8 mouse cellular contexts compared by ENCODE assay signal in genomic region chr13:24988391-24988790, GRCm38 (mm10). TPM values are rescaled to one million over a fixed set of nuclear protein-coding genes. Genes with fewer than 3 reads are reported as not detected.
A peak's percentile ranks its signal among the peaks of the same experiment; 100 is the strongest.
DNase-seq lines count a peak whose midpoint lies in the region; ATAC-seq lines count a peak whose summit lies in the region.

No protein-coding gene starts in this region.

- H3K27ac ChIP-seq in forebrain, embryonic 15.5 days (replicated peaks), result no peak overlapping the region
- no peak overlapping the region for H3K27ac ChIP-seq in hindbrain, embryonic 14.5 days

- 37% methylated on average over 7 of the region's 7 CpGs for WGBS in forebrain, embryonic 15.5 days
- WGBS in hindbrain, embryonic 14.5 days, result 40% methylated on average over 7 of the region's 7 CpGs

- no peaks in the 10 kb centered on the region for H3K27me3 ChIP-seq in forebrain, embryonic 15.5 days
- H3K27me3 ChIP-seq in hindbrain, embryonic 14.5 days (ENCODE audit: control insufficient read depth, insufficient read depth, low read length), result no peaks in the 10 kb centered on the region

- intact Hi-C loops in left cerebral cortex, postnatal 10 days (cut with DNase I), result no loop called here

- ATAC-seq in forebrain, embryonic 15.5 days (replicated peaks), result peak; percentile 74
- ATAC-seq in hindbrain, embryonic 14.5 days (ENCODE audit: low FRiP score), result peak; percentile 60
- peak; percentile 82 for ATAC-seq in megakaryocyte-erythroid progenitor cell, adult 5-6 weeks (replicated peaks; ENCODE audit: low FRiP score, low TSS enrichment, poor library complexity, severe bottlenecking)

- H3K9me3 ChIP-seq in forebrain, embryonic 15.5 days, result no peaks in the 10 kb centered on the region
- H3K9me3 ChIP-seq in hindbrain, embryonic 14.5 days (ENCODE audit: control insufficient read depth, low read length), result no peaks in the 10 kb centered on the region

- no peaks in the 10 kb centered on the region for H3K4me1 ChIP-seq in forebrain, embryonic 15.5 days
- H3K4me1 ChIP-seq in hindbrain, embryonic 14.5 days (replicated peaks; ENCODE audit: control insufficient read depth, insufficient read depth, low read length), result no peaks in the 10 kb centered on the region

- H3K9ac ChIP-seq in forebrain, embryonic 15.5 days (replicated peaks), result no peak overlapping the region
- no peak overlapping the region for H3K9ac ChIP-seq in hindbrain, embryonic 14.5 days

- H3K4me3 ChIP-seq in forebrain, embryonic 15.5 days, result no peak overlapping the region
- H3K4me3 ChIP-seq in hindbrain, embryonic 14.5 days (replicated peaks; ENCODE audit: low read length), result no peak overlapping the region

- H3K36me3 ChIP-seq in forebrain, embryonic 15.5 days, result peaks cover 20% of the 10 kb centered on the region
- peaks cover 46% of the 10 kb centered on the region for H3K36me3 ChIP-seq in hindbrain, embryonic 14.5 days (replicated peaks; ENCODE audit: control insufficient read depth, insufficient read depth)

- H3K4me2 ChIP-seq in forebrain, embryonic 15.5 days (replicated peaks), result no peak overlapping the region
- H3K4me2 ChIP-seq in hindbrain, embryonic 14.5 days (replicated peaks), result no peak overlapping the region

- DNase-seq in left cerebral cortex, adult 18-20 months (ENCODE audit: low spot score in 2 of 2), result peak; percentile 64 to 76
- no peak for DNase-seq in left cerebral cortex, adult 11 months (ENCODE audit: low spot score)
- peak; percentile 44 for DNase-seq in cerebellum, adult 11-12 months
- peak; percentile 64 for DNase-seq in hindbrain, embryonic 14.5 days (ENCODE audit: low spot score)
- DNase-seq in left cerebral cortex, postnatal 10 days (ENCODE audit: extremely low spot score in 1 of 2, low spot score in 2 of 2), result peak; percentile 59 to 81
- DNase-seq in right cerebral cortex, postnatal 14 days, result peak; percentile 74

RNA-seq across cellular contexts. Expression of gene Mrs2, which starts 31.8 kb away (rescaled TPM):
- total RNA-seq in left cerebral cortex, adult 18-20 months (2021), result 10 to 100 TPM; 48.5 to 54.1 TPM
- 15.8 and 17.6 TPM in 2 replicates for polyA plus RNA-seq in forebrain, embryonic 15.5 days (2015; fragmentation: Nextera tagmentation; extraction: Ambion mirVana)
- 26.6 and 28.9 TPM in 2 replicates for polyA plus RNA-seq in hindbrain, embryonic 14.5 days (2014; fragmentation: Nextera tagmentation; extraction: Ambion mirVana)
- 10 to 100 TPM; 45.9 to 46.9 TPM for total RNA-seq in left cerebral cortex, postnatal 10 days (2021)
- 27.4 and 36.3 TPM in 2 replicates for total RNA-seq in megakaryocyte-erythroid progenitor cell, adult 5-6 weeks (2014; fragmentation: Nextera tagmentation)
- total RNA-seq in megakaryocyte-erythroid progenitor cell, adult 5-6 weeks (2017), result 11.4 and 11.9 TPM in 2 replicates

RNA-seq across cellular contexts. Expression of gene Gpld1, which starts 45.4 kb away (rescaled TPM):
- total RNA-seq in left cerebral cortex, adult 18-20 months (2021), result 10 to 100 TPM; 19.5 to 22.3 TPM
- 0.63 and 1.5 TPM in 2 replicates for polyA plus RNA-seq in forebrain, embryonic 15.5 days (2015; fragmentation: Nextera tagmentation; extraction: Ambion mirVana)
- polyA plus RNA-seq in hindbrain, embryonic 14.5 days (2014; fragmentation: Nextera tagmentation; extraction: Ambion mirVana), result 2.8 and 3.8 TPM in 2 replicates
- total RNA-seq in left cerebral cortex, postnatal 10 days (2021), result 10 to 100 TPM in 1 of 2 experiments, 1 to 10 TPM in 1; 7.8 to 11.8 TPM
- total RNA-seq in megakaryocyte-erythroid progenitor cell, adult 5-6 weeks (2014; fragmentation: Nextera tagmentation), result not detected in 2 replicates
- 0.56 and 0.72 TPM in 2 replicates for total RNA-seq in megakaryocyte-erythroid progenitor cell, adult 5-6 weeks (2017)

RNA-seq across cellular contexts. Expression of gene Aldh5a1, which starts 50.9 kb away (rescaled TPM):
- total RNA-seq in left cerebral cortex, adult 18-20 months (2021), result 10 to 100 TPM; 59.0 to 60.6 TPM
- polyA plus RNA-seq in forebrain, embryonic 15.5 days (2015; fragmentation: Nextera tagmentation; extraction: Ambion mirVana), result 7.2 and 8.1 TPM in 2 replicates
- polyA plus RNA-seq in hindbrain, embryonic 14.5 days (2014; fragmentation: Nextera tagmentation; extraction: Ambion mirVana), result 15.8 and 16.5 TPM in 2 replicates
- 10 to 100 TPM; 67.4 to 67.6 TPM for total RNA-seq in left cerebral cortex, postnatal 10 days (2021)
- 0.24 TPM in 1 of 2 replicates, not detected in the other for total RNA-seq in megakaryocyte-erythroid progenitor cell, adult 5-6 weeks (2014; fragmentation: Nextera tagmentation)
- 0.05 and 0.91 TPM in 2 replicates for total RNA-seq in megakaryocyte-erythroid progenitor cell, adult 5-6 weeks (2017)

Comparison
In these comparisons a context has a peak if more than half of its experiments do, and no peak if none do; other contexts are left out.
1. RNA of gene Gpld1, which starts 45.4 kb away (total RNA-seq): 19.5 to 22.3 TPM in left cerebral cortex, adult 18-20 months and 7.8 to 11.8 TPM in left cerebral cortex, postnatal 10 days; 0.56 to 0.72 TPM in megakaryocyte-erythroid progenitor cell, adult 5-6 weeks; every median in the first group is over 4 times any median in the second.
2. RNA of gene Aldh5a1, which starts 50.9 kb away (total RNA-seq): 67.4 to 67.6 TPM in left cerebral cortex, postnatal 10 days and 59.0 to 60.6 TPM in left cerebral cortex, adult 18-20 months; 0.05 to 0.91 TPM in megakaryocyte-erythroid progenitor cell, adult 5-6 weeks; every median in the first group is over 10 times any median in the second.
3. Peak in every context shown above with its lines, with median percentiles within 50 percentile points of each other: ATAC-seq.